In genomic region chr7:44531207-44531606, GRCm38 (mm10) we compare ENCODE assay signal across 36 mouse cellular contexts. TPM values are rescaled to one million over a fixed set of nuclear protein-coding genes. Genes with fewer than 3 reads are reported as not detected.
DNase-seq lines count a peak whose midpoint lies in the region; ATAC-seq lines count a peak whose summit lies in the region.
"Had no signal": no experiment of that assay in that cellular context is flagged by ENCODE, and none has a peak within 500 bp of the region (broad histone marks: within the 10 kb centered on the region; RNA-seq: fewer than 3 reads in every experiment).

No protein-coding gene starts in this region.

- H3K4me3 ChIP-seq in embryonic facial prominence, embryonic 13.5 days = no peak overlapping the region
- no peak overlapping the region for H3K4me3 ChIP-seq in embryonic facial prominence, embryonic 10.5 days
- H3K4me3 ChIP-seq: embryonic facial prominence, embryonic 15.5 days; forebrain, embryonic 13.5 days; limb, embryonic 15.5 days had no signal

- peaks cover 33% of the 10 kb centered on the region for H3K27me3 ChIP-seq in embryonic facial prominence, embryonic 13.5 days
- H3K27me3 ChIP-seq in embryonic facial prominence, embryonic 10.5 days (replicated peaks; ENCODE audit: low read depth, poor library complexity, severe bottlenecking) = peaks cover 37% of the 10 kb centered on the region

- H3K4me2 ChIP-seq in embryonic facial prominence, embryonic 13.5 days = no peak overlapping the region
- H3K4me2 ChIP-seq: embryonic facial prominence, embryonic 15.5 days; forebrain, embryonic 13.5 days; heart, embryonic 11.5 days; hindbrain, embryonic 14.5 days; limb, embryonic 15.5 days; lung, embryonic 14.5 days had no signal

- no peak overlapping the region for H3K27ac ChIP-seq in embryonic facial prominence, embryonic 13.5 days
- H3K27ac ChIP-seq in embryonic facial prominence, embryonic 10.5 days (replicated peaks) = no peak overlapping the region
- H3K27ac ChIP-seq: embryonic facial prominence, embryonic 15.5 days; forebrain, embryonic 13.5 days; hindbrain, embryonic 14.5 days; limb, embryonic 15.5 days; liver, embryonic 14.5 days; stomach, postnatal 0 days had no signal

- WGBS in embryonic facial prominence, embryonic 13.5 days = 56% methylated on average over 5 of the region's 5 CpGs
- 62% methylated on average over 5 of the region's 5 CpGs for WGBS in embryonic facial prominence, embryonic 10.5 days

- H3K9me3 ChIP-seq in embryonic facial prominence, embryonic 13.5 days = no peaks in the 10 kb centered on the region
- no peaks in the 10 kb centered on the region for H3K9me3 ChIP-seq in embryonic facial prominence, embryonic 10.5 days
- H3K9me3 ChIP-seq: embryonic facial prominence, embryonic 15.5 days; forebrain, embryonic 13.5 days; limb, embryonic 15.5 days had no signal

- H3K36me3 ChIP-seq in embryonic facial prominence, embryonic 13.5 days = peaks cover 40% of the 10 kb centered on the region
- peaks cover 43% of the 10 kb centered on the region for H3K36me3 ChIP-seq in embryonic facial prominence, embryonic 10.5 days (replicated peaks)

- intact Hi-C loops in heart, postnatal 10 days (cut with DNase I) = no loop called here

- H3K4me1 ChIP-seq in embryonic facial prominence, embryonic 13.5 days = peaks cover 9% of the 10 kb centered on the region
- peaks cover 8% of the 10 kb centered on the region for H3K4me1 ChIP-seq in embryonic facial prominence, embryonic 10.5 days

- no peak for DNase-seq in embryonic facial prominence, embryonic 10.5 days (ENCODE audit: low spot score)
- peak; percentile 77 for DNase-seq in thymus, postnatal 0 days (ENCODE audit: low spot score)
- no peak for DNase-seq in thymus, postnatal 36 days
- peak; percentile 66 to 77 for DNase-seq in spleen, postnatal 4 days (ENCODE audit: low spot score in 2 of 2)
- DNase-seq in testis, postnatal 14 days (ENCODE audit: low spot score) = no peak
- DNase-seq in heart, postnatal 10 days = no peak
- DNase-seq: adrenal gland, postnatal 25 days; cerebellum, adult 18-20 months; cerebellum, postnatal 10 days; gastrocnemius, postnatal 25 days; heart, adult 11 months; kidney, postnatal 14 days; lung, embryonic 14.5 days; lung, postnatal 14 days; midbrain, embryonic 14.5 days; retina, postnatal 1 day; right cerebral cortex, postnatal 14 days had no signal

- H3K9ac ChIP-seq in embryonic facial prominence, embryonic 13.5 days = 0 out of 2 replicates have a peak overlapping the region, but pooled peaks have one; percentile 11
- H3K9ac ChIP-seq: embryonic facial prominence, embryonic 15.5 days; forebrain, embryonic 13.5 days; hindbrain, embryonic 14.5 days; limb, embryonic 15.5 days; liver, embryonic 14.5 days; lung, embryonic 14.5 days had no signal

- no peak for ATAC-seq in embryonic facial prominence, embryonic 13.5 days (ENCODE audit: insufficient number of reproducible peaks, insufficient read depth, low FRiP score, low TSS enrichment, low read depth)
- peak; percentile 17; the same call in 1 of the 2 replicates for ATAC-seq in neutrophil, adult 5-6 weeks (ENCODE audit: extremely low read depth, insufficient number of reproducible peaks, low FRiP score, poor library complexity, severe bottlenecking)
- ATAC-seq: forebrain, embryonic 13.5 days; intestine, postnatal 0 days had no signal

RNA-seq across cellular contexts. Expression of gene Spib, which starts 0.7 kb away (rescaled TPM):
- polyA plus RNA-seq in embryonic facial prominence, embryonic 13.5 days (2015; fragmentation: Nextera tagmentation; extraction: Ambion mirVana) = 0.60 and 0.94 TPM in 2 replicates
- polyA plus RNA-seq in embryonic facial prominence, embryonic 10.5 days (2016; fragmentation: Nextera tagmentation; extraction: Ambion mirVana) = not detected in 2 replicates
- 16.3 and 17.7 TPM in 2 replicates for polyA plus RNA-seq in thymus, postnatal 0 days (2015; fragmentation: Nextera tagmentation; extraction: Ambion mirVana)
- 205 and 207 TPM in 2 replicates for total RNA-seq in neutrophil, adult 5-6 weeks (2017)
- total RNA-seq in heart, postnatal 10 days (2021) = 1 to 10 TPM; 1.1 to 1.3 TPM
- total RNA-seq: common myeloid progenitor, adult 5-6 weeks; hematopoietic stem cell, adult 5-6 weeks; layer of hippocampus, adult 18-20 months; layer of hippocampus, postnatal 14 days; left cerebral cortex, postnatal 36 days had no signal
- polyA plus RNA-seq: forebrain, embryonic 13.5 days; heart, embryonic 11.5 days; kidney, embryonic 14.5 days; midbrain, embryonic 14.5 days; neural tube, embryonic 14.5 days had no signal

RNA-seq across cellular contexts. Expression of gene Mybpc2, which starts 6.8 kb away (rescaled TPM):
- polyA plus RNA-seq in embryonic facial prominence, embryonic 13.5 days (2015; fragmentation: Nextera tagmentation; extraction: Ambion mirVana) = 0.13 and 0.14 TPM in 2 replicates
- polyA plus RNA-seq in embryonic facial prominence, embryonic 10.5 days (2016; fragmentation: Nextera tagmentation; extraction: Ambion mirVana) = 0.04 and 0.08 TPM in 2 replicates
- polyA plus RNA-seq in thymus, postnatal 0 days (2015; fragmentation: Nextera tagmentation; extraction: Ambion mirVana) = 0.55 TPM in 2 replicates
- 3.7 and 7.9 TPM in 2 replicates for total RNA-seq in neutrophil, adult 5-6 weeks (2017)
- total RNA-seq in heart, postnatal 10 days (2021) = 10 to 100 TPM; 16.3 to 22.2 TPM
- total RNA-seq: adrenal gland, postnatal 25 days; common myeloid progenitor, adult 5-6 weeks; hematopoietic stem cell, adult 5-6 weeks had no signal
- polyA plus RNA-seq: brain, embryonic 14.5 days; liver, embryonic 14.5 days had no signal

RNA-seq across cellular contexts. Expression of gene Pold1, which starts 17.4 kb away (rescaled TPM):
- 94.4 and 104 TPM in 2 replicates for polyA plus RNA-seq in embryonic facial prominence, embryonic 13.5 days (2015; fragmentation: Nextera tagmentation; extraction: Ambion mirVana)
- 164 and 171 TPM in 2 replicates for polyA plus RNA-seq in embryonic facial prominence, embryonic 10.5 days (2016; fragmentation: Nextera tagmentation; extraction: Ambion mirVana)
- 104 and 118 TPM in 2 replicates for polyA plus RNA-seq in thymus, postnatal 0 days (2015; fragmentation: Nextera tagmentation; extraction: Ambion mirVana)
- 53.4 and 61.8 TPM in 2 replicates for total RNA-seq in neutrophil, adult 5-6 weeks (2017)
- 10 to 100 TPM; 18.7 to 24.5 TPM for total RNA-seq in heart, postnatal 10 days (2021)

RNA-seq across cellular contexts. Expression of gene Nr1h2, which starts 22.5 kb away (rescaled TPM):
- polyA plus RNA-seq in embryonic facial prominence, embryonic 13.5 days (2015; fragmentation: Nextera tagmentation; extraction: Ambion mirVana) = 72.3 and 80.1 TPM in 2 replicates
- 75.0 and 77.6 TPM in 2 replicates for polyA plus RNA-seq in embryonic facial prominence, embryonic 10.5 days (2016; fragmentation: Nextera tagmentation; extraction: Ambion mirVana)
- 96.9 and 101 TPM in 2 replicates for polyA plus RNA-seq in thymus, postnatal 0 days (2015; fragmentation: Nextera tagmentation; extraction: Ambion mirVana)
- 180 and 184 TPM in 2 replicates for total RNA-seq in neutrophil, adult 5-6 weeks (2017)
- total RNA-seq in heart, postnatal 10 days (2021) = 10 to 100 TPM; 45.1 to 49.0 TPM

RNA-seq across cellular contexts. Expression of gene Fam71e1, which starts 34.8 kb away (rescaled TPM):
- 19.9 and 22.4 TPM in 2 replicates for polyA plus RNA-seq in embryonic facial prominence, embryonic 13.5 days (2015; fragmentation: Nextera tagmentation; extraction: Ambion mirVana)
- 13.5 and 14.4 TPM in 2 replicates for polyA plus RNA-seq in embryonic facial prominence, embryonic 10.5 days (2016; fragmentation: Nextera tagmentation; extraction: Ambion mirVana)
- 9.5 and 13.4 TPM in 2 replicates for polyA plus RNA-seq in thymus, postnatal 0 days (2015; fragmentation: Nextera tagmentation; extraction: Ambion mirVana)
- 7.3 and 7.6 TPM in 2 replicates for total RNA-seq in neutrophil, adult 5-6 weeks (2017)
- total RNA-seq in heart, postnatal 10 days (2021) = 1 to 10 TPM; 5.1 to 6.0 TPM
- total RNA-seq: common myeloid progenitor, adult 5-6 weeks; hematopoietic stem cell, adult 5-6 weeks; monocyte, adult 5-6 weeks had no signal

Comparison
In these comparisons a context has a peak if more than half of its experiments do, and no peak if none do; other contexts are left out.
1. DNase-seq: peak in thymus, postnatal 0 days (single experiment) and spleen, postnatal 4 days (2 of 2); none in embryonic facial prominence, embryonic 10.5 days (single experiment), thymus, postnatal 36 days (0 of 2), testis, postnatal 14 days (single experiment) and heart, postnatal 10 days (0 of 2).